Comparison of ENCODE assay signal across 25 mouse cellular contexts in the genomic region with DNA sequence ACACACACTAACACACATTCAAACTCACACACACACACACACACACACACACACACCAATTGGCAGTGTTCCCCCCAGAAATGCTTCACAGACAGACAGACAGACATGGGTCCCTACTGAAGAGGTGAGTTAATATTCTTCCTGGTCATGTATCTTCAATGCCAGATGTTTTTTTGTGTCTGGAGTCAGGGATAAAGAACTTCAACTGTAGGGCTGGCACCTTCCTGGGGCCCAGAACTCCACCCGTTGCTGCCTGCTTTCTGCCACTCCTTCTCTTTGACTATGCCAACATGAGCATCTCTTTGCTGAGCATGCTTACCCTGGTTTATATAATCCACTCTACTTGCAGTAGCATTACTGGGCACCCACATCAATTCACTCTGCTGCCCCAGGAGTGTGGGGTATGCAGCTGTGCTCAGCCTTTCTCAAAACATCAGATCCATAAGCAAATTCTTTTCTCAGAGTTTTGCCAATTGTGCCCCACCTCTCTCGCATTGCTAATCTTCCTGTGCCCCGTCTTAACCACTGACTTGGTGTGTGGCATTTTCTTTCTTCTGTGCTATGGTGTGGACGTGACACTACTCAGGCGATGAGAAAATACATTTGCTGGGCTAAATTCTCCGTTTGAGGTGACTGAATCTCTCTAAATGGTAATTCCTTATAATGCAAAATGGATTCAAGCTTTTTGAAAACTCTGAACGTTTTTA.
A peak's percentile ranks its signal among the peaks of the same experiment; 100 is the strongest.
DNase-seq lines count a peak whose midpoint lies in the region; ATAC-seq and TF ChIP-seq lines count a peak whose summit lies in the region.
"Had no signal": no experiment of that assay in that cellular context is flagged by ENCODE, and none has a peak within 500 bp of the region (broad histone marks: within the 10 kb centered on the region; RNA-seq: fewer than 3 reads in every experiment).

No protein-coding gene starts in this region.

- peaks cover 0 to 27% of the 10 kb centered on the region in 2 experiments; a peak in 2 of 4 replicates for H3K36me3 ChIP-seq in MEL (ENCODE audit: control insufficient read depth in 1 of 2, insufficient read depth in 2 of 2, low read length in 2 of 2)
- no peaks in the 10 kb centered on the region for H3K36me3 ChIP-seq in liver, embryonic 11.5 days (ENCODE audit: control insufficient read depth, insufficient read depth, low read length)
- no peaks in the 10 kb centered on the region for H3K36me3 ChIP-seq in liver, postnatal 0 days (replicated peaks; ENCODE audit: insufficient read depth, low read length)
- no peaks in the 10 kb centered on the region for H3K36me3 ChIP-seq in intestine, postnatal 0 days (ENCODE audit: control insufficient read depth, insufficient read depth)
- H3K36me3 ChIP-seq: heart, embryonic 12.5 days; kidney, embryonic 15.5 days; midbrain, embryonic 15.5 days; neural tube, embryonic 12.5 days had no signal

- no peaks in the 10 kb centered on the region for H3K27me3 ChIP-seq in MEL (ENCODE audit: control insufficient read depth in 1 of 2, insufficient read depth in 2 of 2, low read length in 2 of 2)
- no peaks in the 10 kb centered on the region for H3K27me3 ChIP-seq in liver, embryonic 11.5 days (replicated peaks; ENCODE audit: control insufficient read depth, insufficient read depth, low read length)
- H3K27me3 ChIP-seq in liver, postnatal 0 days (ENCODE audit: insufficient read depth, low read length), result no peaks in the 10 kb centered on the region
- no peaks in the 10 kb centered on the region for H3K27me3 ChIP-seq in intestine, postnatal 0 days (replicated peaks; ENCODE audit: control insufficient read depth, insufficient read depth, low read length)
- H3K27me3 ChIP-seq: forebrain, embryonic 13.5 days; heart, embryonic 12.5 days; kidney, embryonic 15.5 days; midbrain, embryonic 15.5 days; neural tube, embryonic 12.5 days; Patski had no signal

- ATAC-seq in erythroblast, adult 5-6 weeks (replicated peaks; ENCODE audit: low FRiP score, poor library complexity, severe bottlenecking), result peak; percentile 77
- ATAC-seq in liver, embryonic 11.5 days (replicated peaks; ENCODE audit: low FRiP score), result peak; percentile 75
- ATAC-seq in liver, postnatal 0 days, result peak; percentile 91
- ATAC-seq in intestine, postnatal 0 days, result no peak
- ATAC-seq: forebrain, embryonic 13.5 days; hindbrain, postnatal 0 days; intestine, embryonic 16.5 days; midbrain, embryonic 15.5 days; Patski had no signal

- H3K4me1 ChIP-seq in MEL (ENCODE audit: control insufficient read depth in 1 of 2, insufficient read depth in 2 of 2, low read length in 2 of 2), result peaks cover 22 to 41% of the 10 kb centered on the region in 2 experiments
- H3K4me1 ChIP-seq in liver, embryonic 11.5 days (replicated peaks; ENCODE audit: control insufficient read depth, insufficient read depth, low read length), result peaks cover 17% of the 10 kb centered on the region
- H3K4me1 ChIP-seq in liver, postnatal 0 days (ENCODE audit: insufficient read depth), result peaks cover 21% of the 10 kb centered on the region
- H3K4me1 ChIP-seq in intestine, postnatal 0 days (replicated peaks; ENCODE audit: control insufficient read depth, insufficient read depth, low read length), result no peaks in the 10 kb centered on the region

- H3K79me2 ChIP-seq in MEL (ENCODE audit: control insufficient read depth, insufficient read depth, low read length, poor library complexity), result no peaks in the 10 kb centered on the region

- H3K4me2 ChIP-seq in liver, embryonic 11.5 days, result no peak overlapping the region
- H3K4me2 ChIP-seq in liver, postnatal 0 days (ENCODE audit: low read depth, low read length), result peak overlapping the region; percentile 35
- H3K4me2 ChIP-seq in intestine, postnatal 0 days (replicated peaks; ENCODE audit: low read depth), result no peak overlapping the region
- H3K4me2 ChIP-seq: forebrain, embryonic 13.5 days; heart, embryonic 12.5 days; kidney, embryonic 15.5 days; midbrain, embryonic 15.5 days; neural tube, embryonic 12.5 days had no signal

- no peak for TF ChIP-seq RAD21 in MEL (IDR thresholded peaks at IDR 0.05; ENCODE audit: low read depth, low read length)

- no peaks in the 10 kb centered on the region for H3K9me3 ChIP-seq in MEL (replicated peaks; ENCODE audit: insufficient read depth, low read length)
- no peaks in the 10 kb centered on the region for H3K9me3 ChIP-seq in liver, embryonic 11.5 days (ENCODE audit: control insufficient read depth, low read length)
- H3K9me3 ChIP-seq in liver, postnatal 0 days (ENCODE audit: low read length), result 0 out of 2 replicates have a peak, but pooled peaks cover 2% of the 10 kb centered on the region
- no peaks in the 10 kb centered on the region for H3K9me3 ChIP-seq in intestine, postnatal 0 days (ENCODE audit: control insufficient read depth)
- H3K9me3 ChIP-seq: forebrain, embryonic 13.5 days; heart, embryonic 12.5 days; kidney, embryonic 15.5 days; midbrain, embryonic 15.5 days; neural tube, embryonic 12.5 days had no signal

- peak in 1 of 2 experiments; percentile 64; a peak in 3 of 4 replicates for TF ChIP-seq EP300 in MEL (IDR thresholded peaks at IDR 0.05; ENCODE audit: low read depth in 1 of 2, low read length in 2 of 2)
- peak; percentile 94 for TF ChIP-seq EP300 in liver, postnatal 0 days (IDR thresholded peaks at IDR 0.05; ENCODE audit: low read depth)

- 59% methylated on average over 7 of the region's 7 CpGs for WGBS in liver, embryonic 11.5 days
- 53% methylated on average over 7 of the region's 7 CpGs for WGBS in liver, postnatal 0 days (ENCODE audit: insufficient replicate concordance)
- WGBS in intestine, postnatal 0 days, result 76% methylated on average over 7 of the region's 7 CpGs

- no peak for TF ChIP-seq CTCF in MEL (IDR thresholded peaks at IDR 0.05 in 2 of 3, conservative IDR thresholded peaks at IDR 0.05 in 1 of 3; ENCODE audit: control insufficient read depth in 1 of 3, insufficient read depth in 1 of 3, low read depth in 2 of 3, low read length in 3 of 3, poor library complexity in 1 of 3, severe bottlenecking in 1 of 3)
- TF ChIP-seq CTCF in liver, postnatal 0 days (IDR thresholded peaks at IDR 0.05; ENCODE audit: low read depth), result no peak
- no peak for TF ChIP-seq CTCF in intestine, postnatal 0 days (IDR thresholded peaks at IDR 0.05; ENCODE audit: low read depth)

- peak; percentile 42 for DNase-seq in MEL (ENCODE audit: low read depth, low spot score)
- no peak for DNase-seq in liver, embryonic 11.5 days (ENCODE audit: low spot score)
- no peak for DNase-seq in liver, postnatal 0 days
- no peak for DNase-seq in gastrocnemius, postnatal 4 days (ENCODE audit: low spot score in 2 of 2)
- no peak for DNase-seq in kidney, postnatal 36 days
- no peak for DNase-seq in left cerebral cortex, adult 11 months (ENCODE audit: low spot score)
- DNase-seq: adrenal gland, adult 8-10 months; cerebellum, postnatal 10 days; gastrocnemius, adult 2 months; heart, postnatal 10 days; kidney, postnatal 4 days; left cerebral cortex, postnatal 4 days; lung, adult 2 months; lung, postnatal 14 days; thymus, postnatal 36 days had no signal

- H3K4me3 ChIP-seq in MEL (ENCODE audit: control insufficient read depth in 1 of 2, insufficient read depth in 1 of 2, low read depth in 2 of 2, low read length in 2 of 2), result peak overlapping the region in 1 of 2 experiments; percentile 35; a peak in 1 of 4 replicates
- no peak overlapping the region for H3K4me3 ChIP-seq in liver, embryonic 11.5 days (ENCODE audit: low read depth, low read length)
- no peak overlapping the region for H3K4me3 ChIP-seq in liver, postnatal 0 days (ENCODE audit: low read depth, low read length)
- no peak overlapping the region for H3K4me3 ChIP-seq in intestine, postnatal 0 days (ENCODE audit: low read depth, low read length)
- H3K4me3 ChIP-seq: forebrain, embryonic 13.5 days; gastrocnemius, adult 2 months; heart, embryonic 12.5 days; kidney, embryonic 15.5 days; midbrain, embryonic 15.5 days; neural tube, embryonic 12.5 days had no signal

- TF ChIP-seq POLR2A in MEL (IDR thresholded peaks at IDR 0.05; ENCODE audit: control insufficient read depth in 1 of 2, insufficient read depth in 1 of 2, low read depth in 1 of 2, low read length in 2 of 2, poor library complexity in 1 of 2), result no peak

- no peak overlapping the region for H3K27ac ChIP-seq in MEL (ENCODE audit: control insufficient read depth, low read depth, low read length)
- H3K27ac ChIP-seq in liver, embryonic 11.5 days (ENCODE audit: low read depth, low read length), result no peak overlapping the region
- H3K27ac ChIP-seq in liver, postnatal 0 days (ENCODE audit: low read depth), result peak overlapping the region; percentile 63
- H3K27ac ChIP-seq in intestine, postnatal 0 days (ENCODE audit: low read depth, low read length), result no peak overlapping the region
- H3K27ac ChIP-seq: forebrain, embryonic 13.5 days; gastrocnemius, adult 2 months; hindbrain, postnatal 0 days; kidney, embryonic 15.5 days; midbrain, embryonic 15.5 days; neural tube, embryonic 12.5 days had no signal

- H3K9ac ChIP-seq in MEL (ENCODE audit: control insufficient read depth, low read depth, low read length, poor library complexity, severe bottlenecking), result no peak overlapping the region
- 0 out of 2 replicates have a peak overlapping the region, but pooled peaks have one; percentile 14 for H3K9ac ChIP-seq in liver, embryonic 11.5 days (ENCODE audit: low read depth, low read length)
- no peak overlapping the region for H3K9ac ChIP-seq in liver, postnatal 0 days (replicated peaks)
- H3K9ac ChIP-seq in intestine, postnatal 0 days (ENCODE audit: low read depth, low read length), result no peak overlapping the region
- H3K9ac ChIP-seq: forebrain, embryonic 13.5 days; heart, embryonic 12.5 days; kidney, embryonic 15.5 days; midbrain, embryonic 15.5 days; neural tube, embryonic 12.5 days had no signal

TF ChIP-seq in MEL, 35 proteins besides CTCF, POLR2A, EP300 and RAD21 (continues in another document):
- no peak for TF ChIP-seq TBP (IDR thresholded peaks at IDR 0.05; ENCODE audit: low read depth, low read length)
- no peak for TF ChIP-seq ZNF384 (IDR thresholded peaks at IDR 0.05; ENCODE audit: low read depth, low read length)
- no peak for TF ChIP-seq UBTF (IDR thresholded peaks at IDR 0.05; ENCODE audit: borderline replicate concordance, insufficient read depth, low read depth, low read length)
- peak; percentile 24; the same call in 1 of the 2 replicates for TF ChIP-seq SIN3A (IDR thresholded peaks at IDR 0.05; ENCODE audit: low read length)
- no peak for TF ChIP-seq MXI1 (IDR thresholded peaks at IDR 0.05; ENCODE audit: low read depth, low read length)
- TF ChIP-seq ZMIZ1 (IDR thresholded peaks at IDR 0.05; ENCODE audit: low read depth, low read length), result no peak
- no peak for TF ChIP-seq RCOR1 (IDR thresholded peaks at IDR 0.05; ENCODE audit: low read depth, low read length)
- TF ChIP-seq MYB (IDR thresholded peaks at IDR 0.05; ENCODE audit: low read depth, low read length), result no peak
- TF ChIP-seq MAX (IDR thresholded peaks at IDR 0.05; ENCODE audit: low read length), result no peak
- no peak for TF ChIP-seq NELFE (IDR thresholded peaks at IDR 0.05; ENCODE audit: low read depth, low read length)
- TF ChIP-seq CHD2 (IDR thresholded peaks at IDR 0.05; ENCODE audit: low read length), result no peak
- no peak for TF ChIP-seq ZC3H11A (IDR thresholded peaks at IDR 0.05; ENCODE audit: low read depth, low read length)
- TF ChIP-seq MYC (IDR thresholded peaks at IDR 0.05; ENCODE audit: low read depth, low read length), result no peak
- no peak for TF ChIP-seq E2F4 (IDR thresholded peaks at IDR 0.05; ENCODE audit: borderline replicate concordance, low read depth, low read length)
